Mouse (Mus musculus): ENCODE data around the gene Cdc42.

GRCm38 (mm10) chr4:137315061-137315460, 42.5 kb downstream of the Cdc42 start:
- TF ChIP-seq CTCF (conservative IDR thresholded peaks at IDR 0.05; ENCODE audit: low read length) (no peak), NANOG (IDR thresholded peaks at IDR 0.05; ENCODE audit: borderline replicate concordance, low read length) (no peak)
